Mouse (Mus musculus): Measurements from ENCODE around the gene Tspan8.

Gene Tspan8

GRCm38 (mm10) chr10:115830726-115831125 is 14.1 kb downstream of the Tspan8 start:
- peak in 1 of 2 experiments; percentile 34 for DNase-seq (ENCODE audit: low spot score in 2 of 2)

- peak in 1 of 2 experiments; percentile 40 for DNase-seq (ENCODE audit: low spot score in 2 of 2)
Measured at GRCm38 (mm10) chr10:115834017-115834416, 17.4 kb downstream of the Tspan8 start.

DNA sequence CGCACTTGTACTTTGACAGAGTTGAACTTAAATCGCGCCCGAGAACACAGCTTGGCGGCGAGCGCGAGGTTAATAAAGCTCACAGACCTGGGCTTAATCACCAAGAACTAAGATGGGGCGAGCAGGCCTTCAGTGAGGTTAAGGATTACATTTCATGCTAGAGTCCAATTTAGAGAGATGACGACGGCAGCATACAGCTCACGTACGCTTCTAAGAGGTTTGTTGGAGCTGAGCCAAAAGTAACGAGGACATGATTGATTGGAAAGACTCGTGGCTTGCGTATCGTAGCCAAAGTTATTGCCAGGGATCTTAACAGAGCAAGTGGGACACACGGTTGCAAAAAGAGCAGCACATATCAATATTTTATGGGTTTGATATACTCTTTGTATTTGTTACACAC is 30.3 kb downstream of the Tspan8 start:
- DNase-seq (ENCODE audit: low spot score in 2 of 2) = peak in 1 of 2 experiments; percentile 46

DNA sequence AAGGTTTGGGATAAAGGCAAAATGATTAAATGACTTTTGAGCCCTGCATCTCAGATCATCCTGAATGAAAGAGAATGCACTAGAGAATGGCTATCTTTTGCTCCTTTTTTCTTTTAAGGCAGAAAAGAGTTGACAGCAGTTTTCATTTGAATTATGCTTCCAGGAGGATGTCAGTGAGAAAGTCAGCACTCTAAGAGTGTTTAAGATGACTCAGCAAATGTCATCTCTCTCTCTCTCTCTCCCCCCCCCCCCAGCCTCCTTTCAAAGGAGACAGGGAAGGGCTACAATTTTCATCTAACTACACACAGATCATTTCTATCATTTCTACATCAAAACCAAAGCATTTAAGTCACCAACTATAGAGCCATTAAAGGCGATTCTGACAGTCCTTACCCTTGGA is 31.9 kb downstream of the Tspan8 start:
- peak in 1 of 2 experiments; percentile 3 for DNase-seq (ENCODE audit: low spot score in 2 of 2)

- DNase-seq (ENCODE audit: low spot score in 2 of 2) = no peak
Measured at GRCm38 (mm10) chr10:115860210-115860880, 43.7 kb downstream of the Tspan8 start.

DNA sequence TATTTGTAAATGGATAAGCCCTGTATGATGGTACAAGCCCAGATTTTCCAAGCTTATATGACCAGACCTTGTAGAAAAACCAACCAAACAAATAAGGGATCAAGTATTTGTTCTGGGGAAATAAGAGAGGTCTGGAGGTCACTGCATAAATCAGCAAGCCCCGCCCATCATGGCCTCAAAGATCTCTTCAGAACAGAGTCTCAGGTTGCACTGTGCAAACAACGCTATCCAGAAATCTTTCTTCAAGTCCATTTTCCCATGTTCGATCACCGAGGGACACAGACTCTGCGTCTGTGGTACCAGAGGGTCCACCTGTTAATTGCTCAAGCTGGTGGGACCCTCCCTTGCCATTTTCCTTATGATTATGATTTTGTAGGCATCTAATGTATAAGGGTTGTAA is 45.3 kb downstream of the Tspan8 start:
- no peak for DNase-seq (ENCODE audit: low spot score in 2 of 2)

- no peak for DNase-seq (ENCODE audit: low spot score in 2 of 2)
Measured at GRCm38 (mm10) chr10:115882757-115883156, 66.1 kb downstream of the Tspan8 start.

- no peak for DNase-seq (ENCODE audit: low spot score in 2 of 2)
Measured at GRCm38 (mm10) chr10:115891924-115892323, 75.3 kb downstream of the Tspan8 start.

GRCm38 (mm10) chr10:115892973-115893372 is 76.3 kb downstream of the Tspan8 start:
- no peak for DNase-seq (ENCODE audit: low spot score in 2 of 2)

DNA sequence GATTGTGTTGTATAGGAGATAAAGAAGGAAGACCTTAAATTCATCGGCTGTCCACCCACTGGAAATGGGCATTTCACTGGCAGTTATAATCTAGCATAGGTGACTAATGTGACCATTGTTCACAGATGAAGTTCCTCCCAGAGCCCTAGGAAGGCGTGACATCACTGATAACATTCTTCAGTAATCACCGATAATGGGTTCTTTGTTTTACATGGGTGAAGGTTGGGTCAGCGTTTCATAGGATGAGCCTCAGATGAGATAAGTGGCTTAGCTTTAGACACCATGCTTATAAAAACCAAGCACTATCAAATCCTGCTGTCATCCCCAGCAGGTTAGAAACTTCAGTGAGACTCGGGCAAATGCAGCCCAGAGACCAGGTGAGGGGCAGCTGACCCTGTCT is 77.4 kb downstream of the Tspan8 start:
- no peak for DNase-seq (ENCODE audit: low spot score in 2 of 2)

DNA sequence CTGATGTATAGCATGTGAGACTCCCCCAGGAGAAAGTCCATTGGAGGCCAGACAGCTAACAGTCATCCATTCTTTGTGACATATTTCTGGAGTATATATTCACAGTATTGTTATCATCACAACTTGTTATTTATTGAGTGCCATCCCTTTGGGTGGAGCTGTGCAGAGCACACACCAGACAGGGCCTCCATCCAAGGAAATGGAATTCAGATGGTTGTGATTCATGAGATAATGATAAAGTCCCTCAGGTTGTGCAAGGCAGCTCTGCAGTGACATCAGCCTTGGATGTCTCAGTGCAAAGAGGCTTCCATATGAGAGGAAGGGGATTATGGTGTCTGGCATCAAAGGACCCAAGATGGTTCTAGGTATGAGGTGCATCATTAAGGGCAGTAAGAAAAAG is 80.1 kb downstream of the Tspan8 start:
- no peak for DNase-seq (ENCODE audit: low spot score in 2 of 2)

DNA sequence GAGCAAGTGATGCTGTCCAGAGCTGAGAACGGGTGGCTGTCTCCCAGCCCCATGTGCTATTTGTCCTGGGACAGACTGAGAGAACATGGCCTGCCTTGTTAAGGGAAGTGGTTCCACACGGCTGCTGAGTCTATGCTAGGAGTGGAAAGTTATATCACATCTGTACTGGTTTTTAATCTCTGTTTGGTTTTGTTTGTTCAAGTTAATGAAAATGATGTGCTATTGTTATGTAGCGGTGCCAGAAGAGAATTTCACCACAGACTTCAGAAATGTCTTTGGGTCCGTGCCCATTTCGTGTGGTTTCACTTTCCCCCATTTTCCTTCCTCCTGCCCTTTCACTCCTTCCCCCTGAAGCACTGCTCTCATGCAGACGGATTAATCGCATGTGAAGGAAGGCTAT is 80.6 kb downstream of the Tspan8 start:
- DNase-seq (ENCODE audit: low spot score in 2 of 2) = no peak

All from spleen, postnatal 4 days (tissue).